Mouse (Mus musculus) neural tube, embryonic 15.5 days (tissue): ENCODE results near the gene Sik2. TPM values are rescaled to one million over a fixed set of nuclear protein-coding genes. Genes with fewer than 3 reads are reported as not detected.

ENCODE experiments used
- ATAC-seq: fragments of 200-750 bp; cut with Nextera tagmentation; 2 replicates; pipeline ENCODE4 v1.8.0; 2017; ENCODE audit warnings: mild to moderate bottlenecking, moderate TSS enrichment, moderate library complexity; ENCODE audit not compliant: low FRiP score
- H3K27ac ChIP-seq: fragments of 300-500 bp; sonication (generic); replicated peaks from 2 replicates; pipeline ENCODE4 v1.5.1; 2015; ENCODE audit warnings: mild to moderate bottlenecking, inconsistent platforms
- H3K27me3 ChIP-seq: fragments of 300-500 bp; sonication (generic); replicated peaks from 2 replicates; pipeline ENCODE4 v1.6.1; 2015; ENCODE audit warnings: inconsistent platforms
- H3K36me3 ChIP-seq: fragments of 300-500 bp; sonication (generic); 2 replicates; pipeline ENCODE4 v1.6.1; 2015; ENCODE audit warnings: inconsistent platforms
- H3K4me1 ChIP-seq: fragments of 300-500 bp; sonication (generic); 2 replicates; pipeline ENCODE4 v1.6.1; 2015; ENCODE audit warnings: inconsistent platforms
- H3K4me2 ChIP-seq: fragments of 300-500 bp; sonication (generic); 2 replicates; pipeline ENCODE4 v1.6.1; 2015; ENCODE audit warnings: inconsistent platforms, mild to moderate bottlenecking, moderate library complexity
- H3K4me3 ChIP-seq: fragments of 300-500 bp; sonication (generic); replicated peaks from 2 replicates; pipeline ENCODE4 v1.5.1; 2015; ENCODE audit warnings: mild to moderate bottlenecking, inconsistent platforms
- H3K9ac ChIP-seq: fragments of 300-500 bp; sonication (generic); replicated peaks from 2 replicates; pipeline ENCODE4 v1.6.1; 2015; ENCODE audit warnings: mild to moderate bottlenecking, inconsistent platforms
- H3K9me3 ChIP-seq: fragments of 300-500 bp; sonication (generic); replicated peaks from 2 replicates; pipeline ENCODE4 v1.6.1; 2016; ENCODE audit warnings: inconsistent platforms
- WGBS: fragments of 180-500 bp; shearing (Covaris S2); methylation state at CpG from one replicate; pipeline ENCODE4 v1.1.7; 2015; ENCODE audit warnings: mixed read lengths; 5-methylcytosine and 5-hydroxymethylcytosine counted together
- polyA plus RNA-seq: library from polyadenylated mRNA; unstranded; fragments of >200 nt; fragmentation: Nextera tagmentation; extraction: Ambion mirVana; gene quantifications from 2 replicates; pipeline ENCODE4 v1.2.1, GENCODE M21; 2015

The Sik2 gene
- polyA plus RNA-seq, 1 experiment from 2014 or later, result 14.9 TPM

- H3K9me3 ChIP-seq, result no peaks in the 10 kb centered on the region
- 68% methylated on average over 12 of the region's 12 CpGs for WGBS
- H3K4me1 ChIP-seq, result no peaks in the 10 kb centered on the region
- H3K27ac ChIP-seq, result no peak overlapping the region
- H3K36me3 ChIP-seq, result peaks cover 11% of the 10 kb centered on the region
- no peak overlapping the region for H3K4me3 ChIP-seq
- ATAC-seq, result no peak
- no peaks in the 10 kb centered on the region for H3K27me3 ChIP-seq
- no peak overlapping the region for H3K9ac ChIP-seq
- no peak overlapping the region for H3K4me2 ChIP-seq
These were observed 161.1 kb downstream of the Sik2 start for GRCm38 (mm10) chr9:50847606-50848368.

GRCm38 (mm10) chr9:50847133-50847532 is 161.7 kb downstream of the Sik2 start:
- no peaks in the 10 kb centered on the region for H3K27me3 ChIP-seq
- no peak overlapping the region for H3K9ac ChIP-seq
- no peaks in the 10 kb centered on the region for H3K4me1 ChIP-seq
- peaks cover 13% of the 10 kb centered on the region for H3K36me3 ChIP-seq
- no peaks in the 10 kb centered on the region for H3K9me3 ChIP-seq
- H3K4me3 ChIP-seq, result no peak overlapping the region
- 91% methylated on average over 6 of the region's 6 CpGs for WGBS
- no peak for ATAC-seq
- no peak overlapping the region for H3K4me2 ChIP-seq
- no peak overlapping the region for H3K27ac ChIP-seq

- WGBS, result 38% methylated on average over 9 of the region's 9 CpGs
- H3K9me3 ChIP-seq, result no peaks in the 10 kb centered on the region
- peaks cover 13% of the 10 kb centered on the region for H3K36me3 ChIP-seq
- ATAC-seq, result no peak
- no peaks in the 10 kb centered on the region for H3K27me3 ChIP-seq
- H3K4me2 ChIP-seq, result no peak overlapping the region
- H3K4me3 ChIP-seq, result no peak overlapping the region
- no peak overlapping the region for H3K27ac ChIP-seq
- H3K9ac ChIP-seq, result no peak overlapping the region
- H3K4me1 ChIP-seq, result no peaks in the 10 kb centered on the region
These were observed 163.3 kb downstream of the Sik2 start for GRCm38 (mm10) chr9:50845547-50845946.

- no peak within 1 kb of the TSS for H3K9ac ChIP-seq
- no peak for ATAC-seq
- H3K9me3 ChIP-seq, result no peaks in the 10 kb centered on the region
- peaks cover 13% of the 10 kb centered on the region for H3K36me3 ChIP-seq
- H3K27ac ChIP-seq, result no peak within 1 kb of the TSS
- H3K4me2 ChIP-seq, result no peak within 1 kb of the TSS
- 94% methylated on average over 3 of the region's 3 CpGs for WGBS
- H3K27me3 ChIP-seq, result no peaks in the 10 kb centered on the region
- H3K4me3 ChIP-seq, result no peak within 1 kb of the TSS
- H3K4me1 ChIP-seq, result no peaks in the 10 kb centered on the region
These were observed 163.8 kb downstream of the Sik2 start, which contains the start of gene Ppp2r1b for GRCm38 (mm10) chr9:50845081-50845480. TSS of gene Ppp2r1b (plus strand) at chr9:50845301.

Other genes with a start within 250 kb of the Sik2 start
- 9.0 and 10.8 TPM in 2 replicates for gene Fdxacb1, start 240.8 kb downstream of the Sik2 start, polyA plus RNA-seq
- 53.9 and 62.9 TPM in 2 replicates for gene Alg9, start 234.1 kb downstream of the Sik2 start, polyA plus RNA-seq
- 50.9 and 58.4 TPM in 2 replicates for gene 1110032A03Rik, start 233.6 kb downstream of the Sik2 start, polyA plus RNA-seq
- 43.8 and 50.8 TPM in 2 replicates for gene Ppp2r1b, start 163.8 kb downstream of the Sik2 start, polyA plus RNA-seq
- not detected in 2 replicates for gene Btg4, start 51.8 kb upstream of the Sik2 start, polyA plus RNA-seq
- gene Layn, start 68.0 kb upstream of the Sik2 start, polyA plus RNA-seq, result 5.2 and 5.6 TPM in 2 replicates
- 0.37 TPM in 2 replicates for gene 4833427G06Rik, start 93.0 kb upstream of the Sik2 start, polyA plus RNA-seq
- gene Gm32742, start 156.4 kb upstream of the Sik2 start, polyA plus RNA-seq, result 0.19 TPM in 1 of 2 replicates, not detected in the other
- 0.09 and 0.38 TPM in 2 replicates for gene Pou2af1, start 204.6 kb upstream of the Sik2 start, polyA plus RNA-seq